Mouse (Mus musculus) small intestine, adult 2 months (tissue): ENCODE data around the gene 6430571L13Rik.
A peak's percentile ranks its signal among the peaks of the same experiment; 100 is the strongest.

ENCODE experiments used
- CTCF ChIP-seq: fragments of 200-500 bp; IDR thresholded peaks from 2 replicates; pipeline ENCODE4 v1.5.1; 2012; ENCODE audit warnings: low read depth, mild to moderate bottlenecking, control low read depth, inconsistent platforms, low read length, moderate library complexity, mixed read lengths; ENCODE audit not compliant: insufficient replicate concordance, insufficient read length; ENCODE audit errors: extremely low read depth
- POLR2A ChIP-seq: fragments of 200-500 bp; IDR thresholded peaks from 2 replicates; pipeline ENCODE4 v1.6.1; 2012; ENCODE audit warnings: low read depth, mild to moderate bottlenecking, control low read depth, inconsistent platforms, low read length, moderate library complexity

DNA sequence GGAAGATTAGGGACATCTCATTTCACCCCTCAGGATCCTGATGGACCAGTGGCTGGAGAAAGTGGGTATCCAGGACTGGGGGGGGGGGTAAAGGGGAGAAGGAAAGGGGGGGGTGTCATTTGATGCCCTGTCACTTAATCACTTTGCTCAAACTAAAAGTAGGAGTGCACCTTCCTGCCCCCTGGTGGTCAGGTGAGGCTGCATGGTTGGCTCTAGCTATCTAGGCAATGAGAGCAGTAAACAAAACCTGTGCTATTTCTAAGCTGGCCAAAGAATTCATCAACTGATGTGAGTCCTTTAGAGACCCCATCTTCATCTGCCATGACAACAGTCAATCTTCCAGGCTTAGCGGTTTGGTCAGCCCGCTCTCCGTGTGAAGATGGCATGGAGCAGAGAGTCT, 46.3 kb downstream of the 6430571L13Rik start:
- TF ChIP-seq CTCF, result peak; percentile 59; the same call in 1 of the 2 replicates
- TF ChIP-seq POLR2A, result no peak
